Mouse (Mus musculus) myocyte (in vitro differentiated cells): Measurements from ENCODE around the gene Gsdmc4. TPM values are rescaled to one million over a fixed set of nuclear protein-coding genes. Genes with fewer than 3 reads are reported as not detected.
"Not testable (repeated sequence)": the region's sequence is repeated elsewhere in the genome, so short reads cannot be mapped to it uniquely, and the experiment has no call there.

Experiments
- H3K27me3 ChIP-seq: one replicate; pipeline ENCODE4 v1.6.1; 2011; ENCODE audit not compliant: control insufficient read depth, insufficient read depth, insufficient read length
- H3K36me3 ChIP-seq: one replicate; pipeline ENCODE4 v1.6.1; 2011; ENCODE audit not compliant: control insufficient read depth, insufficient read depth
- H3K4me2 ChIP-seq: one replicate; pipeline ENCODE4 v1.6.1; 2011; ENCODE audit warnings: low read depth, control low read depth
- H3K4me3 ChIP-seq: one replicate; pipeline ENCODE4 v1.5.1; 2011; ENCODE audit warnings: mild to moderate bottlenecking, control low read depth, moderate library complexity
- H3K79me2 ChIP-seq: one replicate; pipeline ENCODE4 v1.6.1; 2011; ENCODE audit not compliant: control insufficient read depth, insufficient read depth
- H3ac ChIP-seq: one replicate; pipeline ENCODE4 v1.6.1; 2011; ENCODE audit not compliant: control insufficient read depth, insufficient read length
- polyA plus RNA-seq: library from polyadenylated mRNA; unstranded; fragments of >200 nt; fragmentation: generic; extraction: Trizol; gene quantifications from one replicate; pipeline ENCODE4 v1.2.1, GENCODE M21; 2012; ENCODE audit warnings: missing spikeins

Gene Gsdmc4
- polyA plus RNA-seq, 1 experiment, result 0.06 TPM

DNA sequence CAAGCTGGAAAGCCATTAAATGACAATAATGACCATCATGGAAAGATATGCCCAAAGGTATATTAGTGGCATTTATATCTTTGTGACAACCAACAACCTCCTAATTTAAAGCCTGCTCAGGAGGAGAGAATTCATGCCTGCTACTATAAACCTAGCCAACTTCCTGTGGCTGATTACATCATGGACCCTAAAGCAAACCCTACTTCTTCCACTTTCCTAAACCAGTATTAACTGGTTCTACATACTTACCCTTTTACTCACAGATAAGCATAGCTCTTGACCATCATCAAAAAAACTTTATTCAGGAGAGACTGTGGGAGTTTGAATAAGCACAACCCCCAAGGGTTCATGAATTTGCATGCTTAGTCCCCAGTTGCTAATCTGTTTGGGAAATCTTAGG lies 2.2 kb downstream of the Gsdmc4 start:
- H3K4me2 ChIP-seq, H3K27me3 ChIP-seq, H3K79me2 ChIP-seq, H3K36me3 ChIP-seq, H3ac ChIP-seq, H3K4me3 ChIP-seq: not testable (repeated sequence)

GRCm38 (mm10) chr15:63895560-63896353 lies 16.3 kb downstream of the Gsdmc4 start:
- not testable (repeated sequence) for H3ac ChIP-seq, H3K79me2 ChIP-seq, H3K27me3 ChIP-seq, H3K4me3 ChIP-seq, H3K36me3 ChIP-seq
- peak overlapping the region; percentile 54 for H3K4me2 ChIP-seq

DNA sequence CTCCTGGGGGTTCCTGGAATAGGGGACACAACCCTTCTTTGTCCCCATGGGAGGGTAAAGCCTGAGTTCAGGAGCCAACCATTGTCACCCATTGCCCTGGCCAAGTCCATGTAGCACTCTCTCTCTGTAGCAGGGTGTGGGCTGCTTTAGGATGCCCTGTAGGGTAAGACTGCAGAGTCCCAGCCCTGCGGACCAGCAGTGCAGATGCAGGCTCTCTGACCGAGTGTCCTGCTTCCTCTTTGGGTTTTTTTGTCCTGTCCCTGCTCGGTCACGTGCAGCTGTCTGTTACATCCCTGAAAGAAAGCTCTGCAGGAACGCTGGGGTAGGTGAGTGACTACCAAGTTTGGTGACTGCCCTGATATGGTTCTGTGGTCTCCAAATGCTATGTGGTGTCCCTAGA lies 23.7 kb downstream of the Gsdmc4 start:
- not testable (repeated sequence) for H3K79me2 ChIP-seq, H3K4me3 ChIP-seq, H3K36me3 ChIP-seq, H3ac ChIP-seq, H3K27me3 ChIP-seq, H3K4me2 ChIP-seq

- not testable (repeated sequence) for H3K27me3 ChIP-seq, H3K4me3 ChIP-seq, H3K4me2 ChIP-seq, H3K36me3 ChIP-seq, H3ac ChIP-seq, H3K79me2 ChIP-seq
Measured at GRCm38 (mm10) chr15:63887949-63888348, 24.1 kb downstream of the Gsdmc4 start.

GRCm38 (mm10) chr15:63878458-63878857 lies 33.6 kb downstream of the Gsdmc4 start, which contains the start of gene Gsdmc3:
Gene Gsdmc3 (minus strand): TSS chr15:63878558.
- not testable (repeated sequence) for H3K4me3 ChIP-seq, H3K4me2 ChIP-seq, H3ac ChIP-seq, H3K27me3 ChIP-seq, H3K79me2 ChIP-seq, H3K36me3 ChIP-seq

DNA sequence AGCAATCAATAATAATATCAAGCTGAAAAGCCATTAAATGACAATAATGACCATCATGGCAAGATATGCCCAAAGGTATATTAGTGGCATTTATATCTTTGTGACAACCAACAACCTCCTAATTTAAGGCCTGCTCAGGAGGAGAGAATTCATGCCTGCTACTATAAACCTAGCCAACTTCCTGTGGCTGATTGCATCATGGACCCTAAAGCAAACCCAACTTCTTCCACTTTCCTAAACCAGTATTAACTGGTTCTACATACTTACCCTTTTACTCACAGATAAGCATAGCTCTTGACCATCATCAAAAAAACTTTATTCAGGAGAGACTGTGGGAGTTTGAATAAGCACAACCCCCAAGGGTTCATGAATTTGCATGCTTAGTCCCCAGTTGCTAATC lies 35.9 kb downstream of the Gsdmc4 start:
- H3K4me3 ChIP-seq, H3K36me3 ChIP-seq, H3ac ChIP-seq, H3K4me2 ChIP-seq, H3K79me2 ChIP-seq, H3K27me3 ChIP-seq: not testable (repeated sequence)

DNA sequence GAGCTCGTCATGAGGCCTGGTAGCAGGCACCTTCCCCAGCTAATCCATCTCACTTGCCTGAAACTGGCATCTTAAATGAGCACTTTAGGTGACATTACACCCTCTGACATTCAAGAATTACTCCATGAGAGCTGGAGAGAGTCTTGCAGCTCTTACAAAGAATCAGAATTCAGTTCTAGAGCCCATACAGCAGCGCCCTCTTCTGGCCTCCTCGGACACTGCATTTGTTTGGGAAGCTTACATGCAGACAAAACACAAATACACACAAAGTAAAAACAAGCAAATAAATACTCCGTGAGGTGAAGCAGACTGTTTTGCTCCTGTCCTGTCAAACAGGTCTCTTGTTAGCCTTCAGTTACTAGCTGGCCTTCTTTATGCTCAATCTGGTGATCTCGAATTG lies 50.1 kb downstream of the Gsdmc4 start:
- H3K79me2 ChIP-seq, H3K27me3 ChIP-seq, H3K36me3 ChIP-seq, H3K4me2 ChIP-seq, H3K4me3 ChIP-seq, H3ac ChIP-seq: not testable (repeated sequence)

Other genes with a start within 250 kb of the Gsdmc4 start
- not detected for gene Gsdmc2, start 67.1 kb downstream of the Gsdmc4 start, polyA plus RNA-seq
- gene Gsdmc3, start 33.7 kb downstream of the Gsdmc4 start, polyA plus RNA-seq, result not detected
- 21.9 TPM for gene Fam49b, start 148.2 kb upstream of the Gsdmc4 start, polyA plus RNA-seq